Mouse (Mus musculus) embryonic facial prominence, embryonic 14.5 days (tissue): ENCODE data around the gene Pgghg. TPM values are rescaled to one million over a fixed set of nuclear protein-coding genes. Genes with fewer than 3 reads are reported as not detected.

Experiments
- ATAC-seq: fragments of 200-750 bp; cut with Nextera tagmentation; 2 replicates; pipeline ENCODE4 v1.8.0; 2017; ENCODE audit warnings: low read depth, moderate number of reproducible peaks, moderate TSS enrichment
- DNase-seq: peaks from one replicate; pipeline ENCODE4 v3.0.0-alpha.2; 2015; ENCODE audit warnings: low spot score
- H3K27ac ChIP-seq: fragments of 300-500 bp; sonication (generic); replicated peaks from 2 replicates; pipeline ENCODE4 v1.5.1; 2014; ENCODE audit warnings: low read depth, mild to moderate bottlenecking, low read length, moderate library complexity
- H3K27me3 ChIP-seq: fragments of 300-500 bp; sonication (generic); replicated peaks from 2 replicates; pipeline ENCODE4 v1.6.1; 2014; ENCODE audit warnings: low read length; ENCODE audit not compliant: control insufficient read depth, insufficient read depth
- H3K36me3 ChIP-seq: fragments of 300-500 bp; sonication (generic); 2 replicates; pipeline ENCODE4 v1.6.1; 2014; ENCODE audit warnings: low read length, mixed read lengths; ENCODE audit not compliant: control insufficient read depth, insufficient read depth
- H3K4me1 ChIP-seq: fragments of 300-500 bp; sonication (generic); 2 replicates; pipeline ENCODE4 v1.6.1; 2014; ENCODE audit warnings: antibody characterized with exemption, low read length; ENCODE audit not compliant: control insufficient read depth, insufficient read depth
- H3K4me2 ChIP-seq: fragments of 300-500 bp; sonication (generic); 2 replicates; pipeline ENCODE4 v1.6.1; 2014; ENCODE audit warnings: low read depth, mild to moderate bottlenecking, low read length, moderate library complexity, mixed read lengths
- H3K4me3 ChIP-seq: fragments of 300-500 bp; sonication (generic); 2 replicates; pipeline ENCODE4 v1.5.1; 2014; ENCODE audit warnings: low read depth, mild to moderate bottlenecking, low read length
- H3K9ac ChIP-seq: fragments of 300-500 bp; sonication (generic); 2 replicates; pipeline ENCODE4 v1.6.1; 2014; ENCODE audit warnings: low read depth, mild to moderate bottlenecking, low read length, moderate library complexity, mixed read lengths
- H3K9me3 ChIP-seq: fragments of 300-500 bp; sonication (generic); 2 replicates; pipeline ENCODE4 v1.6.1; 2016; ENCODE audit warnings: low read length; ENCODE audit not compliant: control insufficient read depth
- WGBS: fragments of 180-500 bp; shearing (Covaris S2); extraction: QIAGEN DNeasy Blood & Tissue Kit; methylation state at CpG from one replicate; pipeline ENCODE4 v1.1.7; 2014; 5-methylcytosine and 5-hydroxymethylcytosine counted together
- polyA plus RNA-seq: library from polyadenylated mRNA; unstranded; fragments of >200 nt; fragmentation: Nextera tagmentation; extraction: Ambion mirVana; gene quantifications from 2 replicates; pipeline ENCODE4 v1.2.1, GENCODE M21; 2014

Pgghg gene
- polyA plus RNA-seq, 1 experiment from 2014 or later = 22.7 TPM

GRCm38 (mm10) chr7:140919911-140920310, 21.3 kb upstream of the Pgghg start:
- ATAC-seq (no peak), DNase-seq (no peak)
- Histone ChIP-seq H3K9ac (no peak overlapping the region), H3K4me1 (peaks cover 9% of the 10 kb centered on the region), H3K36me3 (no peaks in the 10 kb centered on the region), H3K27ac (no peak overlapping the region), H3K9me3 (no peaks in the 10 kb centered on the region), H3K27me3 (peaks cover 59% of the 10 kb centered on the region), H3K4me2 (no peak overlapping the region), H3K4me3 (no peak overlapping the region)
- 75% methylated on average over 4 of the region's 4 CpGs for WGBS

- Histone ChIP-seq H3K4me2 (no peak within 1 kb of the TSS), H3K9me3 (no peaks in the 10 kb centered on the region), H3K27me3 (peaks cover 63% of the 10 kb centered on the region), H3K27ac (no peak within 1 kb of the TSS), H3K36me3 (no peaks in the 10 kb centered on the region), H3K4me1 (peaks cover 9% of the 10 kb centered on the region), H3K9ac (no peak within 1 kb of the TSS), H3K4me3 (0 out of 2 replicates have a peak within 1 kb of the TSS, but pooled peaks have one; percentile 39)
- ATAC-seq (no peak), DNase-seq (no peak)
- WGBS = 69% methylated on average over 8 of the region's 8 CpGs
These were observed 20.7 kb upstream of the Pgghg start, which contains the start of gene Nlrp6 for GRCm38 (mm10) chr7:140920418-140921029. Gene Nlrp6, plus strand, starts transcription at chr7:140920902.

- whole genome bisulfite sequencing = 23% methylated on average over 21 of the region's 22 CpGs
- Histone ChIP-seq H3K9ac (no peak overlapping the region), H3K4me2 (no peak overlapping the region), H3K4me3 (0 out of 2 replicates have a peak overlapping the region, but pooled peaks have one; percentile 39), H3K4me1 (peaks cover 9% of the 10 kb centered on the region), H3K9me3 (no peaks in the 10 kb centered on the region), H3K27me3 (peaks cover 63% of the 10 kb centered on the region), H3K27ac (no peak overlapping the region), H3K36me3 (no peaks in the 10 kb centered on the region)
- no peak for DNase-seq
- ATAC-seq = no peak
These were observed 19.8 kb upstream of the Pgghg start for GRCm38 (mm10) chr7:140921225-140921975.

- Histone ChIP-seq H3K4me1 (peaks cover 9% of the 10 kb centered on the region), H3K4me2 (peak overlapping the region; percentile 74), H3K9me3 (no peaks in the 10 kb centered on the region), H3K9ac (0 out of 2 replicates have a peak overlapping the region, but pooled peaks have one; percentile 8), H3K4me3 (peak overlapping the region; percentile 39), H3K27me3 (peaks cover 63% of the 10 kb centered on the region), H3K36me3 (no peaks in the 10 kb centered on the region), H3K27ac (no peak overlapping the region)
- WGBS = 1% methylated on average over 44 of the region's 49 CpGs
- ATAC-seq = 0 out of 2 replicates have a peak, but pooled peaks have one; percentile 41
- DNase-seq = no peak
These were observed 18.7 kb upstream of the Pgghg start for GRCm38 (mm10) chr7:140922398-140923069.

GRCm38 (mm10) chr7:140923070-140923775, 18.0 kb upstream of the Pgghg start:
- peaks cover 63% of the 10 kb centered on the region for H3K27me3 ChIP-seq
- ATAC-seq (no peak), DNase-seq (no peak)
- peak overlapping the region; percentile 74 for H3K4me2 ChIP-seq
- 16% methylated on average over 30 of the region's 30 CpGs for WGBS
- H3K27ac ChIP-seq = no peak overlapping the region
- H3K9ac ChIP-seq = no peak overlapping the region
- H3K4me3 ChIP-seq = peak overlapping the region; percentile 39
- H3K9me3 ChIP-seq = no peaks in the 10 kb centered on the region
- peaks cover 9% of the 10 kb centered on the region for H3K4me1 ChIP-seq
- H3K36me3 ChIP-seq = no peaks in the 10 kb centered on the region

DNA sequence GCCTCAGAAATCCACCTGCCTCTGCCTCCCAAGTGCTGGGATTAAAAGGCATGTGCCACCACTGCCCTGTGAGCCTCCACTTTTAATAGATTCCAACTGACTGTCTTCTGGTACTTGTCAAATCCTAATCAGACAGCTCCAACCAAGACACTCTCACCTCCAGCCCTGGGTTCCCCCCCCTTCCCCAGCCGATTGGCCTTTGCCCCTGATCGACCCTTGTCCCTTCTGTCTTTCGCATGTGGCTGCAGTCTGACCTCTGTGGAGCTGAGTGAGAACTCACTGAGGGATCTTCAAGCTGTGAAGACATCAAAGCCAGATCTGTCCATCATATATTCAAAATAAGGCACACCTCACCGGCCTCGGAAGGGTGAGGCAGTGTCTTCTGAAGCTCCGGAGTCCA, 14.0 kb upstream of the Pgghg start:
- no peak overlapping the region for H3K27ac ChIP-seq
- peaks cover 7% of the 10 kb centered on the region for H3K4me1 ChIP-seq
- 77% methylated on average over 6 of the region's 6 CpGs for WGBS
- H3K4me3 ChIP-seq = no peak overlapping the region
- no peak overlapping the region for H3K4me2 ChIP-seq
- no peaks in the 10 kb centered on the region for H3K36me3 ChIP-seq
- H3K9me3 ChIP-seq = no peaks in the 10 kb centered on the region
- peaks cover 31% of the 10 kb centered on the region for H3K27me3 ChIP-seq
- no peak overlapping the region for H3K9ac ChIP-seq
- ATAC-seq (no peak), DNase-seq (no peak)

DNA sequence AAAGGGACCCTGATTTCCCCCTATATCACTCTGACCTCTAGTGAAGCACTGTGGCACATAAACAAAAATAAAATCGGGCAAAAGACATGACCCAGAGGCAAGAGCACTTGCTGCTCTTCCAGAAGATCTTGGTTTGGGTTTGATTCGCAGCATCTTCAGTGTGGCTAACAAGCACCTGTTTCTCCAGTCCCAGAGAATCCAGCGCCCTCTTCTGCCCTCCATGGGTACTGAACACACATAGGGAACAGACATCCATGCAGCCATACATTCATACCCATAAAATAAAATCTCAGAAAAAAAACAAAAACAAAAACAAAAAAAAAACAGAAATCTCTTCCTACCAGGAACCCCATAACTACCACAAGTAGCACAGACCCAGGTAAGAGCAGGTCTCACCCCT, 2.8 kb upstream of the Pgghg start:
- no peak for DNase-seq
- Histone ChIP-seq H3K27me3 (no peaks in the 10 kb centered on the region), H3K9ac (no peak overlapping the region), H3K36me3 (no peaks in the 10 kb centered on the region), H3K4me1 (peaks cover 19% of the 10 kb centered on the region), H3K4me2 (no peak overlapping the region), H3K9me3 (no peaks in the 10 kb centered on the region), H3K27ac (no peak overlapping the region), H3K4me3 (no peak overlapping the region)
- no peak for ATAC-seq
- WGBS = 53% methylated on average over 3 of the region's 3 CpGs

DNA sequence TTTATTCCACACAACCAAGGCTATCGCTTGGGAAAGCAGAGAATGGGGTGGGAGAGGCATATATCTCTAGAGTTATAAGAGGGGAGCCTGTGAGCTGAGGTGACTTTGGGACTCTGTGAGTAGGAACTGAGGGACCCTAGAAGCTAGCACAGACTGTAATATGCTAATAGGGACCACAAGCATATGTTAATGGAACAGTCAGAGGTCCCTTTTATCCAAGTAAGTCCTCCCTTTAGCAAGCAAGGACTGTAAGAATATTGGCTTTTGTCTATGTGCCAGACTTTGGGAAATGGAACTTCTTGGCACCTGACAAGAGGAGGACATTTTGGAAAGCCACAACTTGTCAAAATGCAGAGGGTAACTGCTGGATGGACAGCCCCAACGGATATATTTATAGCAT, 2.3 kb upstream of the Pgghg start:
- 20% methylated on average over 2 of the region's 2 CpGs for WGBS

More for the DNA sequence above, 2.3 kb upstream of the Pgghg start:
- Histone ChIP-seq H3K9ac (no peak overlapping the region), H3K27me3 (no peaks in the 10 kb centered on the region), H3K27ac (0 out of 2 replicates have a peak overlapping the region, but pooled peaks have one; percentile 85), H3K4me3 (no peak overlapping the region), H3K4me2 (0 out of 2 replicates have a peak overlapping the region, but pooled peaks have one; percentile 43), H3K9me3 (no peaks in the 10 kb centered on the region), H3K36me3 (no peaks in the 10 kb centered on the region), H3K4me1 (peaks cover 19% of the 10 kb centered on the region)
- DNase-seq (no peak), ATAC-seq (no peak)
